Mouse (Mus musculus): ENCODE data around the gene Arid1b.
A peak's percentile ranks its signal among the peaks of the same experiment; 100 is the strongest.

Arid1b gene

DNA sequence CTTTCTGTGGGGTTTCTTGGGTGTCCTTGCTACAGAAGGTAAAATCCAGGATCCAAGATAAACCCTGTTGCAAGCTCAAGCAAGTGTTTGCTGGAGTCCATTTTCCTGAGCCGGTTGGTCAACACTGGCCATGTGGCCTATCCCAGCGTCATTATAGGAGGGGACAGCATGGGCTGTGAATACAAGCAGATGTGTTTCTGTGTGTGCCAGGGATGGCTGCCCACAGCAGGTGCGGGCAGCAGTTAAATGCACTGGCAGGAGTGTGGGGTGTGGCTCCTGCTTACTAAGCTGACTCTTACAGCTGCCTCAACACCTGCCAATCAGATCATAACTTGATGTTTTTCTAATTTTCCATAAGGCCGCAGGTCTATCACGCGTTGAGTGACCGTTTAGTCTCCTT lies 336.5 kb downstream of the Arid1b start:
- no peak for DNase-seq

DNA sequence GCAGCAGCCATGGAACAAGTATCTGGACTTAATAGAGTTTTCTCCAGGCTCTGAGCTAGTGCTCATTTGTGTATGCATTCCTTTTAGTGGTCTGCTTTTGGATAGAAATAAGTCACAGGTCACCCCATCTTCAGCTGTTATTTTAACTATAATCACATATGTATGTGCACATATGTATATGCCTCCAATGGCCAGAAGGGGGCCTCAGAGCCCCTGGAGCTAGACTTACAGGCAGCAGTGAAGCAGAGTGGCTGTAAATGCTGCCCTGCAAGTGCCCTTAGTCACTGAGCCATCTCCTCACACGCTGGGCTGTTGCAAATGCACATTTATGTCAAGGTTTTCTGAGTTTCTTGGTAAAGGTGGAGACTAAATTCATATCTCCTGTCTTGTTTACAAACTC lies 337.3 kb downstream of the Arid1b start:
- no peak for DNase-seq

DNA sequence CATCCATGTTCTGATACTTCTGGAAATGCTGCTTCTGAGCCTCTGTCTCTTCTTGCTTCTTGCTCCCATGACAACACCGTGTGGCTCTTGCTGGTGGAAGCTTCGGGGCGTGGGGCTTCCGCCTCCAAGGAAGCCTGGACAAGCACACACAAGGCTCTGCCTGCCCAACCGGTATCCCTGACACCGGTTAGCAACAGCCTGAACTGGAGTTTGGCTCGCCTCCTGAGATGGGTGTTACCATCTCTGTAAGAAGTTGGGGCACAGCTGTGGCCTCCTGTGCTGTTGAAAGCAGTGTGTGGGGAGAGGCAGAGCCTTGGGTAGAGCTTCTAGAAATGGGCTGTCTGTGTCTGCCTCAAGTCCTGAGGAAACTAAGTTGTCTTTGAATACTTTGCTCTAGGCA lies 340.4 kb downstream of the Arid1b start:
- no peak for DNase-seq

DNA sequence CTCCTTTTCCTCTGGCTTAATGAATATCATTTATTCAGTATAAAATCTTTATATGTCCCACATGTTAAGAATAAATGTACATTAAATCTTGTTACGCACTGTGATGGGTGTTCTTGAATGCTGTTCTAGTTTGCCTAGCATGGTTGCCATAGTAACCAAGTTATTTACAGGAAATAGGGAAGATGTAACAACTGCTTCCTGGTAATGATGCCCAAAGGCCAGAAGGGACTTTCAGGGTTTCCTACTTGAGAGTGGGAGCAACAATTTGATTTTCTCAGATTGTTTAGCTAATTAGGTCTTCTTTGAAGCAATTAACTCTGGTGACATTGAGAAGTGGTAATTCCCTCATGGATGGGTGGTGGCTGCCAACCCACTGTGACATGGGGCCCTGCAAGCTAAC lies 350.3 kb downstream of the Arid1b start:
- no peak for DNase-seq

DNA sequence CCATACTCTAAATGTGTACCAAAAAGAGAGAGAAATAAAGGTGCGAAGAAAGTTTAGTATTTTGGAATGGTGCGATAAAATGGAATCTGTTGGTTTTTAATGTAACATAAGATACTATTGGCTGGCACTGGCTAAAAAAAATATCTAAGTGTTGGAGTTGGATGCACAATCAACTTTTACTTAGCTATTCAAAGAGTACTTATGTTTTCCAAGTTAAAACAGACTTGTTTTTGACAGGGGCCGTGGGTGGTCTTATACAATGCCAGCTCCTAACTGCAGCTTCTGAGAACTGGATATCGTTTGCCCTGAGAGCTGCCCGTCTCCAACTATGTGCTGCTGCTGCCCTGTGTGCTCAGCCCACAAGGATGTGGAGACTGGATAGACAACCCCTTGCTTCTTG lies 351.7 kb downstream of the Arid1b start:
- DNase-seq: no peak

DNA sequence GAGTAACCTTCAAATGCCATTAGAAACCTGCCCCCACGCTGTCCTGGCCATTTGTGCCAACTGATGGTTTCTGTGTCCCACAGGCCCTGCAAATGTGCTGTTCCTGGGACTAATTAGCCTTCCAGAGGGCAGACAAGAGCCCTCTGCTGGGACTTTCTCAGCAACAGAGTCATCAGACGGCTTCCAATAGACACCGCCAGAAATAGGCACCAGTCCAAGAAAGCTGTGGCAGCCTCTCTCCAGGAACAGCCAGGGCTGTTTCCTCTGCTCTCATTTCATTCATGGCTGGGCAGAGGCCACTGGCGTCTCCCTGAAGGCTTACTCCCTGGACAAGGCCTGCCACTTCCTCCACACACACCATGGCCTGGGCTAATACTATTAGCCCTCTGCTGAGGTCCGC lies 358.8 kb downstream of the Arid1b start:
- DNase-seq: no peak

DNA sequence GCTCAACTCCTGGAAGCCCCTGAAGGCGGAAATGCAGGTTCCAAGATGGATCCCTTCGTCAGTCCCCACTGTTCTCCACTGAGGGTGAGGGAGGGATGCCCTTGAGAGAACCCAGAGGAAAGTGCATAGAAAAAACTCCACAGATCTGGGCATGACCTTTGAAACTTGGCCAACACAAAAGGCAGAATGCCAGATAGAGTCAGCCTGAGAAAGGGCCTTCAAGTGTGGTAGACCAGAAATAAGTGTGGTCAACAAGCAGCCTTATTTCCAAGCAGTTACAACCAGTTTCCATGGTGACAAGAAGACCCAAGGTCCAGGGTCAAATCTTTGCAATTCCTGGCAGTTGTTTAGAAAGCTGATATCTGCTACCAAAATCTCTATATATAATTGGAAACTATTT lies 366.6 kb downstream of the Arid1b start:
- no peak for DNase-seq

DNA sequence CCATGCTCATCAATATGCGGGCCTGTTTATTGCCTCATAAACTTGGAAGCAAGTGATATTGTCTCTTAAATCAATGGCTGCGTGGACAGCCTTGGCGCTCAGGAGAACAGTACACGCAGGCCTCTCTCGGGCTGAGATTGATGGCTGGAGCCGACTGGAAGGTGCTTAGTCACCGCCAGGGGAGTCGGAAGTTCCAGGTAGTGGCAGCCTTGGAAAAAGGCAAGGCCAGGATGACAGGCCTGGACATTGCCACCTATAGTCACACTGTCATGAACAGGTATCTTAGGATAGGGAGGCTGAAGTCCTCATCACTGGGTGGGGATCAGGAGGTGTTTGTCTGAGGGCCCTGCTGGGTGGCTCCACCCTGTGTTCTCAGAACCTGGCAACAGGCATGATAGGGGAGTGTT lies 371.9 kb downstream of the Arid1b start:
- no peak for DNase-seq

DNA sequence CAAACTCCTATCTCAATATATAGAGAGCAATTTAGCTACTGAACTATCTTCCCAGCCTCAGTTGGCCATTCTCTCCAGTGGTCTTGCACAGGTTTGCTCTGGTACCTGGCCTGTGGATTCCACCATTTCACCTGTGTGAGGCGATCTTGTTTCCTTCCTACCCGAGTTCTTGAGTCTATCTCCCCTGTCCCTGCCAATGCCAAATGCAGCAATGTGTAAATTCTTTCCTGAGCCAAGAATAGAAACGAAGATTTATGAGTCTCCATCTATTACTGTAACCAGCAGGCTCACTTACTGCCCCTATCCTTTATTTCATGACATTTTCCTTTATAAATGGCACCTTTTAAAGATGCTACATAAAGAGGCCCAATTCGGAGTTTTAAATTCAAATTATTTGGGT lies 376.9 kb downstream of the Arid1b start:
- no peak for DNase-seq

DNA sequence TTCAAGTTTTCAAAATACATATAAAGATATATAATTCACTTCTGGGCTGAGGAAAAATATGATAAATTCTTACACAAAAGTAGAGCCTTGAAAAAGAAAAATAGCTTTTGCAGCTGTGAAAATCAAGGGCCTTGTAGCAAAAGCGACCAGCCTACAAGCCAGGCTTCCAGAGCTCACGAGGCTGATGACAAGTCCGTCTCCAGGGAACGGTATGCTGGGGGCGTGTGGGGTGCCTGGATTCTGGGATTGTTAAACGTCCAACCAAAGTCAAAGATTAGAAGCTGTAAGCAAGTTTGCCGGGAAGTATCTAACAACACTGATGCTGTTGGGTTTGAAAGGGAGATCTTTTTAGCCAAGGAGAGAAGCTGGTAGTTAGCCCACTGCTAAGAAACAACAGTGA lies 377.4 kb downstream of the Arid1b start:
- DNase-seq: peak; percentile 23

DNA sequence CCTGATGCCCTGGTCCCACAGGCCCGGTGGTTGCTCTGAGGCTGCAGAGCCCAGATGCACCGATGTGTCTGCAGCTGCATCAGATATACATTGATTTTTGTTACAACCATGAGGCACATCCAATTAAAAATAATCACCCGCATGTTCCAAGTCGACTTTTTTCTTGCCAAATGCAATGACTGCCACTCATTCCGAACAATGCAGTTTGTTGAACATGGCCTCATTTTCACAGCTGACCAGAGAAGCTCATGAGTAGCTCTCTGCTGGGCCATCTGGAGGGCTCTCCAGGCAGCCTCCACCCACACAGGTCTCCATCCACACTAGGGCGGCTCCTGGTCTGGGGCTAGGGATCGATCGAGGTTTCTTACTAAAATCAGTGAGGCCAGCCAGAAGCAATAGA lies 378.8 kb downstream of the Arid1b start:
- no peak for DNase-seq

DNA sequence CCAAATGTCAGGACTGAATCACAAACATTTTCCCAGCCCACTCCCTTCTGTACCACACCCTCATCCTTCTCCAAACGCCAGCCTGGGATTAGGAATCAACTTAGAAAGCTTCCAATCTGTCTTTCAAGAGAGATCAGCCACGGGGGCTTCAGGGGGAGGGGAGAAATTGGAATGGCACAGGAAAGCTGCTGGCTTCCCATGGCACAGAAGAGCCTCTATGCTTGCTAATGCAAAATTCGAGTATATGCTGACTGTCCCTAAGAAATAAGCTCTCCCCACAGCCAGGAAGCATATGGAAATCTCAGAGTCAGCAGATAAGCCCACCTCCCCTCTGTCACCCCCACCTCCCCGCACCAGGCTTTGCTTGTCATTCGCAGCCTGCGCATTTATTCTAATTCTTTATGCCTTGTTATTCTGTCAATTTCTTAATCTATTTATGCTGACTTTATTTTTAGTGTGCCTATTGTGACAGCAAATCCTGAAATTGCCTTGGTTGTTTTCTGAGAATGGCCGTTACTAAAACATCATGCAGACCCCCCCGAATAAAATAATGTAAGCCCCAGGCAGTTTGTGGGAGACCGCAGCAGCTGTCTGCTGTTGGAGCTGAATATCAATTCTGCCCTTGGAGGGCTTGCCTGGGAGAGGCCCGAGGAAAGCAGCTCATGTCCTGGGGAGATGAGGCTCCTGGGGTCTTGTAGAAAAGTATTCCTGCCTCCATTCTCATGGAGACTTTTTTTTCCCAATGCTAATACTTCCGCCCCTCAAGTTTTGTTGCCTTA lies 383.2 kb downstream of the Arid1b start:
- peak; percentile 35 for DNase-seq

DNA sequence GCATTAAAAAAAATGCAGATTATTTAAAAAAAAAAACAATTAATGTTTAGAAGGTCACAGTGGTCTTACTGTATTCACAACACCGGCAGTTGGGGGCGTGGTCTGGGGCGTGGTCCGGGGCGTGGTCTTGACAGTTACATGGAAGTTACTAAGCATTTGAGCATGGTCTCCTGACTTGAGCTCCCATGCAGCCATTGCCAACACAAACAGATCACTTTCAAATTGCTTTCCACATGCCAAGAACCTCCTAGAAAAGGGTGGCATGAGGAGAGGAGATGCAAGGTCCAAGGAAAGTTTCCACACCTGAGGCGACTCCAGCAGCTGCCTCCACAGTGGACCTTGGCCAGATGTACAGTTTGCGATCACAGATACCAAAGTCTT lies 383.8 kb downstream of the Arid1b start:
- no peak for DNase-seq

DNA sequence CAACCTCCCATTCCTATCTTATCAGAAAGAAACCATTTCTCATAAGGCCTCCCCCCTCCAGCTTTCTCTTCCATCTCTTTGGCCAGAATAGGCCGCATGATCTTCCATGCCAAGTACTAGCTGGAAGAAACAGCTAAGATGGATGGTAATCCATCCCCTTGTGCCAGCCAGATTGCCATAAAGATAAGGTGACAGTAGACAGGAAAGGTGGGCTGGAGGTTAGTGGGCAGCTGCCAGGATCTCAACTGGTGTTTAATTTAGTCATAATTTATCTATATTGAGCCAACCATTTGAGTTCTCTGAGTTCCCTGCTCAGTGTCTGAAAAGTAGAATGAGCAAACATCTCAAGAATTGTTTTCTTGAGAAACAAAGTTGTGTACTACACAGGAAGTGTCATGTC lies 391.6 kb downstream of the Arid1b start:
- DNase-seq: no peak

DNA sequence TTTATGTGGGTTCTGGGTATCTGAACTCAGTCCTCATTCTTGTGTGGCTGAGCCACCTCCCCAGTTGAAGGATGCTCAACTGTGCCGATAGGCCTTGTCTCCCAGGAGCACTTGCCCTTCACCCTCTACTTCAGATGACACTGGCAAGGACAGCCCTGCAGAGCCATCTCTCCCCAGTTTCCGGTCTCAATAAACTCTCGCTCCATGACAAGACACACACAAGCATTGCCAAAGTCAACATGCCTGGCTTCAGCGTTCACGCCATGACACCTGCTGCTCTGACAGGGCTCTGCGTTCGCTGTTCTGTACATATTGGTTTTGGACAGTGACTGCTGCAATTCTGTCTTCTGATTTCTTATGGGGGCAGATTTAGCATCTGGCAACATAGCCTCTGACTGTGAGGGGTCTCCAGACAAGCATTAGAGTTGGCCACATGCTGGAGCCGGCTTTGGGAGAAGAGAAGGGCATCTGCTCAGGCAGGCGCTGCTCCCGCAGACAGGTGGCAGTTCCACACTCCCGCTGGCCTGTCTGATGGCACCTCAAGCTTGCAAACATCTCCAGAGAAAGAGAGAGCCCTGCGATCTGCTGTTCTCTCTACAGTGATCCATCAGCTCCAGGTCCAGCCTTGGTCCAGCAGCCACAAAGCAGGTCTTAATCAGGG lies 392.9 kb downstream of the Arid1b start:
- no peak for DNase-seq

DNA sequence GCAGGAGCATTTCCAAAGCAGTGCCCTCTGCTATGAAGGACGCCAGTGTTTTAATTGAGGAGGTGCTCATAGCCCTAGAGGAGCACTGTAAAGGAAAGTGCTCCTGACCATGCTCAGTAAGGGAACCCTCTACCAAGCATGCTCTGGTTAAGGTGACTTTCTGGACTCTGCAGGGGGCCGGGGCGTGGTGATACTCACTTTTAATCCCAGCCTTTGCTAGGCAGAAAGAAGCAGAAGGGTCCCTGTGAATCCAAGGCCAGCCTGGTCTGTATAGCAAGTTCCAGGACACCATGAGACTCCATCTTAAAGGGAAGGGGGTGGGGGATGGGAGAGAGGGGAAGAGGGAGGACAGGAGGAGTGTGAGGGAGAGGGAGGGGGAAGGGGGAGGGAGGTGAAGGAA lies 394.2 kb downstream of the Arid1b start:
- no peak for DNase-seq

DNA sequence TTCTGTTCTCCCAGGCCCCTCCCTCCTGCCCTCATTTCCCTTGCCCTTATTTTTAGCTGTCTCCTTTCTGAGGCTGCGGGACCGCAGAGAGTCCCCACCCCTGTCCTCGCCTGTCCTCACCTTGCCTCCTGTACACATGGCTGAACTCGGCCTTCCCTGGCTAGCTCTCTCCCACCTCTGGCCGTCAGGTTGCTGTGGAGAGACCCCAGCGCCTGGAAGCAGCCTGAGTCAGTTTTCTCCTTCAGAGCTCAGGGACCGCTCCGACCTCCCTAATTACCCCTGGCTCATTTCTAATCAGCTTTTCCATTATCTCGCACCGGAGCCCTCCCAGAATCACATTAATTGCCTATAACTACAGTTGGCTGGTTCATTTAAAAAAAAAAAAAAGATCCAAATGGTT lies 396.6 kb downstream of the Arid1b start:
- no peak for DNase-seq

DNA sequence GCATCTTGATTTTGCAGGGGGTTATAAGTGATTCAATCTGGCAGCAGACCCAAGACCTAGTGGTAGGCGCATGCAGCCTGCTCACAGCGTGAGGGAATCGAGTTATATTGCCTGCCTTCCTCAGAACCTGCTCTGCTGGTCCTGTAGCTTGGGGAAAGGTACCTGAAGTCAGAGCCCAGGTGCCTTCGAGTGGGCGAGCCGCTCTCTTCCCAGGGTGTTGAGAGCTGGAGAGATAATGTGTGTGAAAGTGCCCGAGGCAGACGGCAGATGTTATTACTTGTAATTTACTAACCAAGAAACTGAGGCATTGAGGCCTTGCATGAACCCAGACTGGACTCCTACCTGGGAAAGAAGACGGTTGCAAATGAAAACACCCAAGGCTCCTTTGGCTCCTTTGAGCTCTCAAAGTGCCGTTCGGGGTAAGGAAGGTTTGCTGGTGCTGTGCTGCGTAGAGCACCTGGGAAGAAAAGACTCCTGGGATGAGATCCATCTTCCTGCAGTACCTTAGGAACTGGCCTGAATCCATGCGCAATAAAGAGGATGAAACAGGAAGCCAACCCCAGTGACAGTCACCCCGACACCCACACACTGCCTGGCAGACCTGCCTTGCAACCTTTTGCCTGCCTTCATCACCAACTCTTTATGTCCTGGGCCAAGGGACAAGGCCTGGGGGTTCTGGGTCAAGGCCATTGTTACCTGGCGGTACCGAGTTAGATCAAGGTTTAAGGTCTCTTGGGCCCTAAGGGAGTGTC lies 401.5 kb downstream of the Arid1b start:
- DNase-seq: no peak

DNA sequence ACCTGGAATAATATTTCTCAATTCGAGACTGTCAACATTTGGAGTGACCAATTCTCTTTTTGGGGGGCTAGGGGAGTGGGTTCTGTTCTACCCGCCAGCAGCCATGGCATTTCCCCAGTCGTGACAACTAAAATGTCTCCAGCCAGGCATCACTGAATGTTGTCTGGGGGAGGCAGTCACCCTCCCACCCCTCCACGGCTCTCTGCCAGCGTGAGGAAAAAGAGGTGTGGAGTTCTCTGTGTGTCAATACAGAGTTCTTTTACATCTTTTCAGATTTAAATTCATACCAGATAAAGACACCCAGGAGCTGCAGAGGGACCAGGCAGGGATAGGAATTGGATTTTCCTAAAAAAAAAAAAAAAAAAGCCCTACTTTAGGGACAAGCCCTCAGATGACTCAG lies 402.1 kb downstream of the Arid1b start:
- DNase-seq: no peak

Data from right cerebral cortex, postnatal 25 days (tissue).